Mouse (Mus musculus) lung, adult 18-20 months (tissue): ENCODE measurements around the gene Fmo4.
A peak's percentile ranks its signal among the peaks of the same experiment; 100 is the strongest.

Experiments
- DNase-seq, 2 experiments: peaks; one replicate each; pipeline ENCODE4 v3.0.0; 2022; ENCODE audit warnings: mixed read lengths in 2 of 2

The Fmo4 gene

DNA sequence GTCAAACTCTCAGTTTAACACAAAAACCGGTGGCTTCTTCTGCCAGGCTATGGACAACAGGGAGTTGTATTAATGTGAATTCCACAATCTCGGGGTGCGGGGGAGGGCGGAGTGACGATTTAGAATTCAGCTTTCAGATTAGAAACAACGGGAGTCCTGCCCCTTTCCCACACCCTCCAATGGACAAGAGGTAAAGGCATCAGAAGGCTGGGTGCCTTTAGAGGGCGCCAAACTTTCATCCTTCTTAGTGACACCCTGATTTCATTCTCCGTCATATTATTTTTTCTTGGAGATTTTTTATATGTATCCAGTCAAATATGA is at the start of gene Fmo4:
TSS of gene Fmo4 (minus strand) at position 137 of the 321 bp plus-strand sequence.
- DNase-seq: peak; percentile 67 to 79

DNA sequence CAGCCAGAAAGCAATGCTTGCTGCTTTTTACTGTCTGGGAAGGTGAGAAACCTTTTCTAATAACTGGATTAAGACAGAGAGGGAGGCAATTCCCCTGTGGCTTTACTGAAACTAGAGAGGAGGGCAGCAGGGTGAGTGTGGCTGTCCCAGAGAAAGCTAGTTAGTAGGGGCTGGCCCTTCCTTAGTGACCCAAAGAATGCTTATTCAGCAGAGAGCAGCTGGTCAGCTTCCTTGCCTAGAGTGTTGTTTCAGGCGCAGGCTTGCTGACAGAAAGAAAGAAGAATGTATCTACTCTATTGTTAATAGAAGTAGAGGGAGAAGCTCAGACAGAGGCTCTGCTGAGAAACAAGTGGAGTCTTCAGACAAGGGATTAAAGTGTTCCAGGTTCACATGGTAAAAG is 48.6 kb upstream of the Fmo4 start:
- DNase-seq: no peak

DNA sequence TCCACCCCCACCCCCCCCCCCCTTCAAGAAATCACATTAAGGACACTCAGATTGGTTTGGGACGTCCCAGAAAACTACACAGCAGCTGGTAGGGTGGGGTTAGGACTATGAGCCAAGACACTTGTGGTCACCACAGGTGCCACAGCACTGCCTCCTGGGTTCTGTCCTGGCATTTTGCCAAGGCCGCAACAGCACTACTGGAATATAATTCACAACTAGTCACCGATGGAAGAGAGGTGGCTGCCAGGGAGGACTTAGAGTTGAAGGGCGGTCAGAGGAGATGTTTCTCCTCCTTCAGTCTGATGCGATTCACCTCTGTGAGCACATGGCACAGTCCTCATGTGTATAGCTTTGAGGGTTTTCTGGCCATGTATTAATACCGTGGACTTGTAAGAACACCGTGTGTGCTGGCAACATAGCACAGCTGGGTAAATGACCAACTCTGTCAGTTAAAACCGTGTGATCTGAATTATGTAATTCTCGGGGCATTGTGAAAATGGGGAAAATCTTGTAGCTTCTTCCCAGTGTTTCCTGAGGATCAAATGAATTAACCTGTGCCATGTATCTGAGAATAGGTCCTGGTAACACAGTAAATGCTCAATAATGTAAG is 46.3 kb upstream of the Fmo4 start:
- DNase-seq: peak in 1 of 2 experiments; percentile 59

DNA sequence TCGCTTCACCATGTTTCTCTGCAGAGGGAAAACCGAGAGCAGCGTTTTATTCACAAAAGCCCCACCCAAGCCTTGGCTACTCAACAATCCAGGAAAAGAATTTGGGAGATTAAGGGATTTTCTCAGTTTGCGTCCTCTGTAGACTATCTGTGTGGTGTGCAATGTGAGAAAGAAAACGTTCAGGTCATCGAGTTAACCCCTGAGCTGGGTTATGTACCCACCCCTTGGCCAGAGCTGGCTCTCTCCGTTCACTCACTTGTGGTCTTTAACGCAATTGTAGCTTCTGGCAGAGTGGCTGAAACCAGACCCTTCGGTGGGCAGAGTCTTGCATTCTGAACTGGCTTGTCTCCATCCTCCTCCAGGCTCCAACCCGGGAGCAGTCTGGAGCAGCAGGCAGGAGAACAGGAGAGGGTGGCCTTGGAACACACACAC is 45.8 kb upstream of the Fmo4 start:
- DNase-seq: no peak

DNA sequence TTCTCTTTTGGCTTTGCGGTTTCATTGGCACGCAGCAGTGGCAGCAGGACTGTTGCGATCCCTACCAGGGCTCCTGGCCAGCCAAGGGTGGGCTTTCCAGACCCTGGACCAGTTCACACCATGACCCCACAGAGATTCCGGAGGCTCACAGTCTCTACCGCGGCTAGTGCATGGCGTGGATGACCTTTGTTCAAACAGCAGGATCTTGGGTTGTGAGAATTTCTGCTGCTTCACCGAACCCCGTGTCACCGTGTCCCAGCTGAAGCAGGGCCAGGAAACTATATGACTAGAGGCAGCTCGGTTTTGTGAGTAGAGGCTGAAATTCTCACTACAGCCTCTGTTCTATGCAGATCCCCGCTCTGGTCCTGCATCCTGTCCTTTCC is 45.0 kb upstream of the Fmo4 start:
- DNase-seq: no peak

DNA sequence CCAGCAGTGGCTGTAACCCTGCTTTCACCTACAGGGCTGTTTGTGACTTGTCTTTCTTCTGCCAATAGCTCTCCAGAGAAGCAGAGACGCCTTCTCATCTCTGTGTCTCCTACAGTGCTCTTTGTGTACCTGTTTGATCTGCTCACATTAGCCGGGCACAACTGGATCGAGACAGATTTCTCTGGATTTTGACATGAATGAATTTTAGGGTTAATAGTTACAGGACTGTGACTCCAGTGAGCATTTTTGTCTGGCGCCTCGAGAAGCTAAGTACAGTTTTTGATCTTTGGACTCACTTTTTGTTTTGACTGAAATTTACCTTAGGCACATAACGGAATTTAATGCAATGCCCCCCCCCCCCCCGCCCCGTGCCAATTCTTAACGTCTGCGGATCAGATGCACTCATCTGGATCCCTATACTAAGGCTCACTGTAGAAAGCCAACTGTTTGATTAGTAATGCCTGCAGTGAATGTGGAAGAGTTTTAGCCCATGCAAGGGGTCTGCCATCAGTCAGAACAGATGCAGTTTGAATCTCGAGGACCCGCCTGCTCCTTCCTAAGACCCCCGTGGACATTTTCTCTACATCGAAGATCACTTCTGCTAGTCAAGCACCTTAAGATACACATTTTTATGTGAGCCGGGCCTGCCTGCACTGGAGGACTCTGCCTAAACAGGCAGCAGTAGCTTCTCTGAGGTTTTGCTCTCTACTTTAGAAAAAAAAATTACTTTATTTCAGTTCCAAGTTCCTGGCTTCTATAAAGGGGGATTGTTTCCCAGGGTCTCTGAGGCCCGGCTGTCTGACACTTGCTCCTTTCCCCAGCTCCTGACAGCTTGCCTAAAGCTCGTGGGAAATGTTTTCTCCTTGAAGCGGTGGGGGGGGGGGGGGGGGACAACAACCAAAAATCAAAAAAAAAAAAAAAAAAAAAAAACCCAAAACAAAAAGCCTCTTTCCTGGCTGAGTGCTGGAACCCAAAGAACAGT is 44.3 kb upstream of the Fmo4 start:
- no peak for DNase-seq

DNA sequence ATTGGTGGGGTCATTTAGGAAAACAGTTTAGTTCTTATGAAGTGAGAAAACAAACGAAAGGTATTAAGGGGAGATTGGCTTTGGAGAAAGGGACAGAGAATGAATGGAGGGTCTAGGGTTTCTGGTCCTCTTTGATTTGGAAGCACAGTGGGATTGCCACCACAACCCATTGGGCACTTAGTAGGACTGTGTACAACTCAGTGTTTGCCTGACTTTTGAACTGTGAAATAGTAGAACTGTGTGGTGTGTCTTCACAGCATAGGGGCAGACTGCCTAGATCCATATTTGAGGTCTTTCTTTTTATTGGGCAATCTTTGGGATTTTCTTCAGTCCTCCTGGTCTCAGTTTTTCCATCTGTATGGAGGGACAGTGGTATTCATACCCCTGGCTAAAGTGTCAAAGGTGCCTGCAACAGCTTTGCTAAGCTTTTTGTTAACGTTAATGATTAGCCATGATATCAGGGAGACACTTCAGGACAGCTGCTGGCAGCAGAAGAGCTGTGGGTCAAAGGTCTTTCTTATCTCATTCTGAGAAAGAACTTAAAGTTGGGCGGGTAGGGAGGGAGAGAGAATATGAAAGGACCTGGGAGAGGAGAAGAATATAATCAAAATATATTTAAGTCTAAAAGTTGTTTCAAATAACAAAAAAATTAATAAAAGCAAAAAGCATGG is 40.2 kb upstream of the Fmo4 start:
- no peak for DNase-seq

DNA sequence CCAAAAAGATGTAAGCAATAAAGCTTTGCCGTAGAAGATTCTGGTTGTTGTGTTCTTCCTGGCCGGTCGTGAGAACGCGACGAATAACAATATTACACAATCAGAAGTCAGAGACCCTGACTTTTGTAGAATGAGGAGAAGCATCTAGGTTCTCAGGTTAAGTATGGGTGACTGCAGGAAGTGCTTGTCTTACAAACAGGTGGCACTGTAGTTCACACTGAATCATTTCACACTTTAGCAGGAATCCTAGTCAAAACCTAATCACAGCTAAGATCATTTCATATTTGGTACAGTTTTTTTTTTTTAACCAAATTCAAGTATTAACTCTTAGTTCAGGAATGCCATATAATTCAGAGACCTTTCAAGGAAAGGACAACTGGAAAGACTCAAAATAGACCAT is 33.8 kb upstream of the Fmo4 start:
- DNase-seq: no peak

DNA sequence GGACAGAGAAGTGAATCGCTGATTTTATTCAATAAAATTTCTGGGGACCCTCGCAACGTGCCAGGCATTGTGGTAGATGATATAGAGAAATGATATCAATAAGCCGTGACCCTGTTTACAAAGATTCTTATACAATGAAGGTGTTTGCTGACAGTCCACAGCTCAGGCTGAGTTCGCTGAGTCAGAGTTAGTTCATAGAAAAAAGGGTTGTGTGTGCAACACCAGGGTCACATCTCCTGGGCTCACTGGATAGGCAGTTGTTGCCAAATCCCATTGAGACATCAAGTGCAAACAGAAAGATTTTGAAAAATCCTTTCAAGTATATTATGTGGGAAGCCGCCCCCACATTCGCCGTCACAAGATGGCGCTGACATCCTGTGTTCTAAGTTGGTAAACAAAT is 26.4 kb upstream of the Fmo4 start:
- DNase-seq: peak in 1 of 2 experiments; percentile 50

DNA sequence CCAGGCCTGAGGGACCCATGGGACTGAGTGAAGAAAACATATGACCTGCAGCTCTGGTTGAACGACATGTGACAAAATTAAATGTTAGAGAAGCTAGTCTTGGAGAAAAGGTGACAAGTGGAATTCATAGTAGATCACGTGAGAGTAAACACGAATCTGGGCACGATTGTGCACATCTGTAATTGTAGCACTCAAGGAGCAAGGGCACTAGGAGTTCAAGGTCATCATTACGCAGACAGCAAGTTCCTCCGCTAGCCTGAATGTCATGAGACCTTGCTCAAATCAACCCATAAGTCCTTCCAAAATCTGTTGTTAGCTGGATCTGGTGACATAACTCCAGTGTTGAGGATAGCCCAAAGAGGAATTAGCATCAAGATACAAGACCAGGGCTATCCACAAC is 25.2 kb upstream of the Fmo4 start:
- DNase-seq: no peak

DNA sequence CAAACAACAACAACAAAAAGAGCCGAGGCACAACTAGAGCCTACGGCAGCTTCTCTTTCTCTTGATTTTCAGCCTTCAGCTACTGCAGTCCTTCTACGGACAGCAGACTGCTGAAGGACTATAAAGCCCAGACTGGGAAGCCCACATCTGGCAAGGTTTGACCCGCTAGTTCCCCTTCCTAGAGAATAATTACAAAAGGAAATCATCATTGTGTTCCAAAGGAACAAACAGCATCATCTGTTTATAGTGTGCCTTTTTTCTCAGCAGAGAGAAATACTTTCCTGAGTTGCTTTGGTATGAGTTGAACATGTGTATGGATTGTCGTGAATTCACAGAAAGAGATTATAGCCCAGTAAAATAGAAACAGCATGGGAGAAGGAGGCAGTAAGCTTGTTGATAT is 20.6 kb upstream of the Fmo4 start:
- DNase-seq: no peak

DNA sequence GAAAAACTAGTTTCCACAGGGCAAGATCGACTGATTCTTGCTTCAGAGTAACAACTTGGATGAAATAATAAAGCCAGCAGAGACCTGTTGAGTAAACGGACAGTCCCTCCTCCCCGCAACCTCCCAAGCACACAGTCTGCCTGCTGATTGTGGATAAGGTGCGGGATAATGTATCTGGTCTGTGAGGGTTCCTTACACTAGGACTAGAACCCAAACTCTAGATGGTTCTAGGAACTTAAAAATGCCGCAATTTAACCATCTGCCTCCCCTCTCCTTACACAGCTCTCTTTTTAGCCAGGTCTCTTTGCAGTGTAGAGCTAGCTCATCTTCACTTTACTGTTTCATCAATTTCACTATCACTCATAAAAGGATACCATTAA is 18.8 kb upstream of the Fmo4 start:
- DNase-seq: no peak

DNA sequence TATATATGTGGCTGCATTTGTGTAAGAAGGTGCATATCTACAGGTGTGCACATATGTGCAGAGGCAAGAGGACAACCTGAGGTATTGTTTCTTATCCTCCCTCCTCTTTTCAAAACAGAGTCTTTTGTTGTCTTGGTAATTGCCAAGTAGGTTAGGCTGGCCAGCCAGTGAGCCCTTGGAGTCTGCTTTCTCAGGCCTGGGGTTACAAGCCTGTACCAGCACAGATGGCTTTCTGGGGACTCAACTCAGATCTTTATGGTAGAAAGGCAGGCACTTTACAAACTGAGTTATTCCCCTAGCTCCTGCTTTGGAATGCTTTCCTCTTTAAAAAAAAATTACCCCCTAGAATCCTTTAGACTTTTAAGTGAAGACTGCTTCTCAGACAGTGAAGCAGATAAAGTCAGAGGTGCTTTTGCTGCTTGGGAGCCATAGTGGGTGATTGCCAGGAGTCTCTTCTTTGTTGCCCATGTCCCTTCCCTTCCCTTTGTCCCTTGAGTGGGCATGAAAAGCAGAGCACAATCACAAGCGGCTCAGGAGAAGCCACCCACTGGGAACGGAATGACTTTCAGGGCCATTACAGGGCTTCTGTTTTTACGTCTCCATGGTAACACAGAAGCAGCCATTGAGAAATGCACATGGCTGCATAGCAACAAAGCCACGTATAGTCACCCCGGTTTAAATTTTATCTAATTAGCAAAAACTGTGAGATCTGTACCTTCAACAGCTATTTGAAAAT is 18.2 kb upstream of the Fmo4 start:
- DNase-seq: no peak

DNA sequence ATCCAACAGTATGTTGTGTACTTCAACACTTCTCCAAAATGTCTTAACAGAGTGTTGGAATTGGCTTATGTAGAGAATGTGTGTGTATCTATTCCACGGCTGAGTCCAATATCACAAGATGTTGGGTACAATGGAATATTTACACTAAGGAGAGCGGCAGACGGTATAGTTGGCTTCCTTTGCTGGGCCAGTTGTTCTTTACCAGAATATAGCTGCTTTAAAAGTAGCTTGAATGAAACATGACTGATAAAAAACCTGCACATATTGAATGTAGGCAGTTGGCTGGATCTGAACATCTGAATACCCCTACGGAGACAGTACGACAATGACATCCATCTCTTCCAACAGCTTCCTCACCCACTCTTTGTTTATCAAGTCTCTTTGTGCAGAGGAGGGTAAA is 5.5 kb upstream of the Fmo4 start:
- DNase-seq: no peak

DNA sequence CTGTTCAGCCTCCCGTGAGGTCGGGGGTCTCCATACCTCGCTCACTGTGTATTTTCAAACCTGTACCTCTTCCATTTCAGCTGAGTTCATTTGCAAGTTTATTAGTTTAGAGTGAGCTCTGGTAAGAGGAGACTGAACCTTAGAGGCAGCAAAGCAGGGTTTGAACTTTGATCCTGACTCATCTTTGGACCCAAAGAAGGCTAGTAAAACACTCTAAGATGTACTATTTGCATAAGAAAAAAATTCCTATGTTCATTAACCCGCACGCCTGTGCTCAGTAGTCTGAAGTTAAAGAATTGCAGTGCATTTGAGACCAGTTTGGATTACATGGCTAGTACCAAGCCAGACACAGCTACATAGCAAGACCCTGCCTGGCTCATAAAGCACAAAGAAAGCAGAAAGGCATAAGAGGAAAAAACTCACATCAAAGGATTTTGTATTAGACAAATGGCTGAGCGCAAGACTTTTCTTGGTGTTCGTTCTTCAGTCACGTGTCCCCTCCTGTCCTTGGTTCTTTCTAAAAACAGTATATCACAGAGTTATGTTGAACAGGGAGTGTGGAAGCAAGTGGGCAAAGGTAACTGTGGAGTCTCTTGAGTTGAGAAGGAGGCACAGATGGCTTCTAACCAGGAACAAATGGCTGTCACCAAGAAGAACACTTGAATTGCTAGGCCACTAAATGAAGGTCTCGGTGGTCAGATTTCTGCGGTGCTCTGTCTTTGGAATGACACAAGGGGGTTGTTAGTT is 1.8 kb upstream of the Fmo4 start:
- no peak for DNase-seq

DNA sequence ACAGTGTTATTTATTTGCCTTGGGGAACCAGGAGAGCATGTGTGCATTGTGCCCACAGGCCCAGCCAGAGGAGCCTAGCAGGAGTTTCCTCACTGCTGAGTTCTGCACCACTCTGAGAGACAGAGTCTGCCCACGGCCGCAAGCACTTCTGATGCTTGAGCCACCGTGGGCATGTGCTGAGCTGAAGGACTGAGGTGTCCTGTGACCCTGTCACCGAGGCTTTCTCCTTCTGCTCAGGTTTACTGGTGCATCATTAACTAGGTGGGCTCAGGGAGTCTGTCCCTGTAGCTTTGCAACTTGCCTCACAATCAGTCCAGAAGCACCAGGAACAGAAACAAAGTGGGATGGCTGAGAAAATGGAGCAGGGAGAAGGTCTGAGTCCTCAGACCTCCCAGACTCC is 1.2 kb upstream of the Fmo4 start:
- no peak for DNase-seq

DNA sequence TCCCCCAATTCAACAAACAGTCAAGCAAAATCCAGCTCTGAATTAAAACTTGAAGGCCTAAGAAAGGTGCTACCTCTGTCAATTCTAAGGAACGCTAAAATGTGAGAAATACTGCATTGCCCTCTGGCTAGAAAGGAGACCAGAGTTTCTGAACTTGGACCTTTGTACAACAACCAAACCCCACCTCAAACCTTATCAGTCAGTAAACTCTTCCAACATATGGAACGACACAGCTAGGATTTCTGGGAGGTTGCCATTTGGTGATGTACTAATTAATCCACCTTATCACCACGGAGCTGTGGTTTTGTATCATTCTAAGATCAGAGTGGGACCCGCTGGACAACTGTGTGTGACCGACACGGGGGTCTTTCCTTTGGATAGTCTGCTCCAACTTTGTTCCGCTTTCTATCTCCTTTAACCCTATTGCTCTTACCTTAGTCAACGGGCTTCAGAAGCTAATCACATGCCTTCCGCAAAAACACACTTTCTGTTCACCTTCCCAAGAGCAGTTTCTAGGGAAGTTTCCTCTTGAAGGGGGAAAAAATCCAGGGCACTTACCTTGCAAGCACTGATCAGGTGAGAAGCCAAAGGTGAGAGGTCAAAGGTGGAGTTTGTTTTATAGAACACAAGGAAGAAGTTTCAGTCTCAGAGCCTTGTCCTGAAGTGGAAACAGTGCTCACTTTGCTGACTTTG is 483 bp downstream of the Fmo4 start:
- DNase-seq: no peak

DNA sequence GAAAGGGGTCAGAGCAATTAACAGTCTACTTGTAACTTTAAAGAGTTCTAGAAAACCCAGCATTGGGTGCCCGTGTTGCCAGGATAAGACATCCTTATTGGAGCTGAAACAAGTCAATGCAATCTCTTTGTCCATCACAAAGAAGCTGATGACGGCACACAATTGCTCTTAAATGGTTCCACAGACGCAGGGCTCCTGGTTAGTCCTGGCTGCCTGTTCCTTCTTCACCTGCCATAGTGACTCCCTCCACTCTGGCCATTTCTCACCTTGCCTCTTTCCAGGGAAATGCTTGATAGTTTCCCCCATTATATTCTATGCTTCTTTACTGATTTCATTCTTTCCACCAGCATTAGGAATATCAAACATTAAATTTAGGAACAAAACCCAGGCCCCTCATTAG is 5.2 kb downstream of the Fmo4 start:
- no peak for DNase-seq

DNA sequence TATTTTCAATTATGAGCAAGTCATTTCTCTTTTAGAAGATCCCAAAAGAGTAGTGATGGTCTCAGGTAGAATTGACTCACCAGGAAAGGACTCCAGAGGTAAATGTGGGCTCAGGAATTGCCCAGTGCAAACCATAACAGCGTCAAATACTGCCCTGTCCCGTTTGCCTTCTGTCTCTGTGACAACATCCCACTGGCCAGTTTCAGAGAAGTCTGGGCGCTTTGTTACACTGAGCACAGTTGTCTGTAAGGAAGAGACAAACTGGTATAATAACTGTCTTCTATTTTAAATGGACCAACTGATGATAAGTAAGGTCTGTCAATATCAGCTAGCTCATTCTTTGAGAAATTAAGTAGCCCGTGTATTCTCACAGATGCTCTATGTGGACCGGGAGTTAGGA is 6.3 kb downstream of the Fmo4 start:
- DNase-seq: no peak

DNA sequence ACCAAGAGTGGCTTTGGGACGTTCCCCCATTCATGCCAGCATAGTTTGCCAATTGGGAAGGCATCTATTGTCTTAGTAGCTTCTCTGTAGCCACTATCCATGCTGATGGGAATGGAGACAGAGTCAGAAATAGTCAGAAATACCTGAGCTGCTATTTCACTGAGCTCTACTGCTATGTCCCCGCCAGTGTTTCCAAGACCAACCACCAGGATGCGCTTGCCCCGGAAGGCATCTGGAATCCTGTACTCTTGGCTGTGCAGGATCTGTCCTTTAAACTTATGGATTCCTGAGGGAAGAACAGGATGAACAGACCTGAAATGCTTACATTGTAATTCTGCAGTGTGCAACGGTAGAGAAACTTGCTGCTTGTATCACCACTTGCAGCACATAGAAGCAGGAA is 8.8 kb downstream of the Fmo4 start:
- no peak for DNase-seq

DNA sequence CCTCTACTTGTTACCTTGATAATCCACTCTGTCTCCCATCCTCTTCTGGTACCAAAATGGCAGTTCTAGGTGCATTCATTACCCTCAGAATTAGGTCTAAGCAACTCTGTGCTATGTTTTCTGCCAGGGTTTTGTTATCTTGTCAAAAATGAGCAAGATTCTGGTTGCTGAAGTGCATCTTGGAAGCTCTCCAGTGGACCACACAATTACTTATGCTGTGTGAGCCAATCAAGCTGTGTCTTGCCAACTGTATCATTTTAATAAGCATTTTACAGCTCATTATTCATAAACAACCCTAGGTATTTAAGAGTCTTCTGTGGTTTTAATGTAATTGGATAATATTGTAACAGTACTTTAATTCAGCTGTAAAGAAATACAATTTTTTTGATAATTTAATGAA is 17.3 kb downstream of the Fmo4 start:
- no peak for DNase-seq
